Mouse (Mus musculus): ENCODE data around the gene Tcirg1.

- TF ChIP-seq CTCF (IDR thresholded peaks at IDR 0.05; ENCODE audit: control insufficient read depth, insufficient read depth, low read length) (no peak), POLR2A (IDR thresholded peaks at IDR 0.05; ENCODE audit: borderline replicate concordance, control insufficient read depth, low read depth, low read length) (no peak)
These were observed 35.5 kb downstream of the Tcirg1 start for GRCm38 (mm10) chr19:3871468-3871867.

Measured in bone marrow, adult 2 months (tissue).